Mouse (Mus musculus): ENCODE measurements at regions not wholly inside any gene's neighbourhood (a gene's known extent, or its start where the extent isn't known, plus 50 kb on each side); places are given as distances from the start of the nearest gene placed in this dataset.

- no peak for TF ChIP-seq CTCF (IDR thresholded peaks at IDR 0.05; ENCODE audit: low read depth, low read length)
- no peak for TF ChIP-seq GATA1 (IDR thresholded peaks at IDR 0.05; ENCODE audit: borderline replicate concordance, low read length)
- no peak for TF ChIP-seq TAL1 (conservative IDR thresholded peaks at IDR 0.05; ENCODE audit: low read depth, low read length)
These were observed 134.2 kb upstream of the Tbx18 start for GRCm38 (mm10) chr9:87865236-87865635.
